Mouse (Mus musculus) lung, adult 2 months (tissue): Measurements from ENCODE around the gene Uts2r.

Experiments used
- CTCF ChIP-seq: fragments of 200-500 bp; IDR thresholded peaks from 2 replicates; pipeline ENCODE4 v1.5.1; 2011; ENCODE audit warnings: mild to moderate bottlenecking, low read length, control low read depth; ENCODE audit not compliant: insufficient read depth
- POLR2A ChIP-seq: fragments of 200-500 bp; IDR thresholded peaks from 2 replicates; pipeline ENCODE4 v1.6.1; 2011; ENCODE audit warnings: low read depth, mild to moderate bottlenecking, control low read depth, low read length, borderline replicate concordance; ENCODE audit errors: extremely low read depth

GRCm38 (mm10) chr11:121134600-121134999 lies 25.5 kb upstream of the Uts2r start:
- TF ChIP-seq POLR2A (no peak), CTCF (no peak)
